Mouse (Mus musculus) adrenal gland, postnatal 25 days (tissue): ENCODE results near the gene Gss. TPM values are rescaled to one million over a fixed set of nuclear protein-coding genes. Genes with fewer than 3 reads are reported as not detected.

Experiments used
- DNase-seq: peaks from one replicate; pipeline ENCODE4 v3.0.0; 2021; ENCODE audit warnings: mixed read lengths
- microRNA-seq, 2 experiments: library from miRNA; unstranded; fragments of <30 nt; microRNA quantifications; one replicate each; pipeline ENCODE4 v1.2.0; 2021
- total RNA-seq: library from RNA; stranded (reverse); gene quantifications from 2 replicates; pipeline ENCODE4 v1.2.3, GENCODE M21; 2021

The Gss gene
- total RNA-seq, 1 experiment from 2014 or later, result 67.6 TPM

DNA sequence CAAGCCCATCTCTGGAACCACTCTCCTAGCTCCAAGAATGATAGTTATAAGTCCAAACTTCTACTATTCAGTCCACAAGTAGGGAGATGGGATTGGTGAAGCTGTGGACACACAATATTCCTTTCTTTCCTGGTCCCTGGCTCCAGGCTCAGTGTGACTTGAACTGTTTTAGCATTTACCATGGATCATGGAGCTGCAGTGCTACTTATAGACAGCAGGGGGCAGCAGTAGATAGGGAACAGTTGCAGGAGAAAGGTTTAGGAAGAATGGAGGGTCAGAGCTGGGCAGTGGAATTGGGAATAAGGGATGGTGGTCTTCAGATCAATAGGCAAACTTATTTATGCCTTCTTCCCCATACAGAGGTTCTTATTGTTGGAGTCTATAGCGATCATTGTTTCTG is 76.7 kb downstream of the Gss start:
- DNase-seq, result peak; percentile 56

DNA sequence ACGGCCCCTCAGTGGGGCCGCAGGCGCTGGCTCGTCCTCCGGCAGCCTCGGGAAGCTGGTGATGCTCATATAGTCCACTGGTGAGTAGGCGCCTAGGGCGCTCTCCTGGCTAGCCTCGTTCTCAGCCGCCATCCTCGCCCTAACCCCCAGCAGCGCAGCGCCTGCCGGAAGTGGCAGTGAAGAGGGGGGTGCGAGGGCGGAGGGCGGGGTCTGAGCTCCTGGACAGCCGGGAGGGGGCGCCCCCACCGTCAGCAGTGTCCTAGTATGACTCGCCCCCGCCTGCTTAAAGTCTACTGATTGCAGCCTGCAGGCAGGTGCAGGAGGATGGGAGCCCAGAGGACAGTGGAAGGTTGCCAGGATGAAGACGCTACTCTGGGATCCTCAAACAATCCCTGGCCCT is 77.9 kb downstream of the Gss start:
- peak; percentile 72 for DNase-seq

DNA sequence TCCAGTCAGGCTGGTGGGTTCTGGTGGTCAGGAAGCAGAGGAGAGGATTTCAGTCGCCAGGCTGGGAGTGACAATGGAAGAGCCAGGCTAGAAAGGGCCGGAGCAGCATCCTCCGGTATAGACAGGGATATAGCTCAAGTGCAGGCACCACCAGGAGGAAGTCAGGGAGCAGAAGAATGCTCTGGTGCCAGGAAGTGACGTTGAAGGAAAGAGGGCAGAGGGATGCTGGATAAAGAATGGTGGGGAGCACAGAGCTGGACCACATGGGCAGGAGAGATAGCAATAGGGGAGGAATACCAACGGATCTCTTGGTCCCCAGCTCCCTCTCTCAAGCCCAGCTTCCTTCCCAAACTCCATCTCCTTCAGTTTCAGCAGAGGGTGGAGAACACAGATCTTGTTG is 79.1 kb downstream of the Gss start:
- no peak for DNase-seq

Small RNAs within 50 kb of the gene (microRNA-seq; reads per million reads assigned to microRNA genes)
- 0.71 to 2.7 reads per million in 2 experiments for gene Mir499

Other genes with a start within 250 kb of the Gss start
- 40.9 and 46.2 TPM in 2 replicates for gene Pigu, start 235.4 kb downstream of the Gss start, total RNA-seq
- gene Trp53inp2, start 211.8 kb downstream of the Gss start, total RNA-seq, result 322 and 410 TPM in 2 replicates
- 58.2 and 58.4 TPM in 2 replicates for gene Ncoa6, start 118.9 kb downstream of the Gss start, total RNA-seq
- gene Acss2, start 74.9 kb downstream of the Gss start, total RNA-seq, result 89.3 and 102 TPM in 2 replicates
- gene Ggt7, start 74.6 kb downstream of the Gss start, total RNA-seq, result 2.3 and 5.3 TPM in 2 replicates
- gene Myh7b, start 18.4 kb upstream of the Gss start, total RNA-seq, result 0.24 TPM in 1 of 2 replicates, not detected in the other
- 150 and 170 TPM in 2 replicates for gene Trpc4ap, start 99.6 kb upstream of the Gss start, total RNA-seq
- gene Edem2, start 136.7 kb upstream of the Gss start, total RNA-seq, result 39.8 and 39.9 TPM in 2 replicates
- not detected in 2 replicates for gene Gm17581, start 143.1 kb upstream of the Gss start, total RNA-seq
- gene Procr, start 158.3 kb upstream of the Gss start, total RNA-seq, result 21.8 and 24.0 TPM in 2 replicates
- 1.9 and 2.3 TPM in 2 replicates for gene Mmp24, start 182.5 kb upstream of the Gss start, total RNA-seq
- 159 and 181 TPM in 2 replicates for gene BC029722, start 226.6 kb upstream of the Gss start, total RNA-seq
- 112 and 131 TPM in 2 replicates for gene Eif6, start 234.1 kb upstream of the Gss start, total RNA-seq
- gene Fam83c, start 242.0 kb upstream of the Gss start, total RNA-seq, result 0.06 TPM in 1 of 2 replicates, not detected in the other